Mouse (Mus musculus) heart, postnatal 0 days (tissue): Measurements from ENCODE around the gene Ddx1. TPM values are rescaled to one million over a fixed set of nuclear protein-coding genes. Genes with fewer than 3 reads are reported as not detected.
A peak's percentile ranks its signal among the peaks of the same experiment; 100 is the strongest.

ENCODE experiments used
- ATAC-seq: fragments of 200-750 bp; cut with Nextera tagmentation; 2 replicates; pipeline ENCODE4 v1.8.0; 2017; ENCODE audit warnings: low read depth, moderate number of reproducible peaks, moderate library complexity; ENCODE audit not compliant: insufficient read depth
- DNase-seq: peaks from one replicate; pipeline ENCODE4 v3.0.0-alpha.2; 2016; ENCODE audit warnings: low spot score
- H3K27ac ChIP-seq: fragments of 300-500 bp; sonication (generic); 2 replicates; pipeline ENCODE4 v1.5.1; 2014; ENCODE audit warnings: low read depth, mild to moderate bottlenecking
- H3K27me3 ChIP-seq: fragments of 300-500 bp; sonication (generic); 2 replicates; pipeline ENCODE4 v1.6.1; 2014; ENCODE audit warnings: low read length, mixed read lengths; ENCODE audit not compliant: control insufficient read depth, insufficient read depth
- H3K36me3 ChIP-seq: fragments of 300-500 bp; sonication (generic); replicated peaks from 2 replicates; pipeline ENCODE4 v1.6.1; 2014; ENCODE audit warnings: low read length, mixed read lengths; ENCODE audit not compliant: control insufficient read depth, insufficient read depth
- H3K4me1 ChIP-seq: fragments of 300-500 bp; sonication (generic); 2 replicates; pipeline ENCODE4 v1.6.1; 2014; ENCODE audit warnings: antibody characterized with exemption; ENCODE audit not compliant: control insufficient read depth, insufficient read depth
- H3K4me2 ChIP-seq: fragments of 300-500 bp; sonication (generic); 2 replicates; pipeline ENCODE4 v1.6.1; 2014; ENCODE audit warnings: low read depth, mild to moderate bottlenecking, low read length, moderate library complexity
- H3K4me3 ChIP-seq: fragments of 300-500 bp; sonication (generic); 2 replicates; pipeline ENCODE4 v1.5.1; 2014; ENCODE audit warnings: low read depth, low read length
- H3K9ac ChIP-seq: fragments of 300-500 bp; sonication (generic); replicated peaks from 2 replicates; pipeline ENCODE4 v1.6.1; 2014; ENCODE audit warnings: low read depth, low read length, mixed read lengths
- H3K9me3 ChIP-seq: fragments of 300-500 bp; sonication (generic); replicated peaks from 2 replicates; pipeline ENCODE4 v1.6.1; 2016; ENCODE audit warnings: low read length; ENCODE audit not compliant: control insufficient read depth
- CTCF ChIP-seq: IDR thresholded peaks from 2 replicates; pipeline ENCODE4 v1.5.1; 2016; ENCODE audit warnings: antibody characterized with exemption, control low read depth, low read depth
- EP300 ChIP-seq: IDR thresholded peaks from 2 replicates; pipeline ENCODE4 v1.6.1; 2016; ENCODE audit warnings: antibody characterized with exemption, low read depth
- WGBS: fragments of 180-500 bp; shearing (Covaris S2); extraction: QIAGEN DNeasy Blood & Tissue Kit; methylation state at CpG from one replicate; pipeline ENCODE4 v1.1.7; 2014; 5-methylcytosine and 5-hydroxymethylcytosine counted together
- polyA plus RNA-seq: library from polyadenylated mRNA; unstranded; fragments of >200 nt; fragmentation: Nextera tagmentation; extraction: Ambion mirVana; gene quantifications from 2 replicates; pipeline ENCODE4 v1.2.1, GENCODE M21; 2015
- total RNA-seq: library from RNA; depleted of rRNA; stranded (reverse); fragments of >200 nt; gene quantifications from 2 replicates; pipeline ENCODE4 v1.2.3, GENCODE M21; 2014; ENCODE audit warnings: low replicate concordance; rRNA removed

Gene Ddx1
- 23.8 and 33.7 TPM in 2 replicates for total RNA-seq
- polyA plus RNA-seq = 62.6 TPM in 2 replicates

DNA sequence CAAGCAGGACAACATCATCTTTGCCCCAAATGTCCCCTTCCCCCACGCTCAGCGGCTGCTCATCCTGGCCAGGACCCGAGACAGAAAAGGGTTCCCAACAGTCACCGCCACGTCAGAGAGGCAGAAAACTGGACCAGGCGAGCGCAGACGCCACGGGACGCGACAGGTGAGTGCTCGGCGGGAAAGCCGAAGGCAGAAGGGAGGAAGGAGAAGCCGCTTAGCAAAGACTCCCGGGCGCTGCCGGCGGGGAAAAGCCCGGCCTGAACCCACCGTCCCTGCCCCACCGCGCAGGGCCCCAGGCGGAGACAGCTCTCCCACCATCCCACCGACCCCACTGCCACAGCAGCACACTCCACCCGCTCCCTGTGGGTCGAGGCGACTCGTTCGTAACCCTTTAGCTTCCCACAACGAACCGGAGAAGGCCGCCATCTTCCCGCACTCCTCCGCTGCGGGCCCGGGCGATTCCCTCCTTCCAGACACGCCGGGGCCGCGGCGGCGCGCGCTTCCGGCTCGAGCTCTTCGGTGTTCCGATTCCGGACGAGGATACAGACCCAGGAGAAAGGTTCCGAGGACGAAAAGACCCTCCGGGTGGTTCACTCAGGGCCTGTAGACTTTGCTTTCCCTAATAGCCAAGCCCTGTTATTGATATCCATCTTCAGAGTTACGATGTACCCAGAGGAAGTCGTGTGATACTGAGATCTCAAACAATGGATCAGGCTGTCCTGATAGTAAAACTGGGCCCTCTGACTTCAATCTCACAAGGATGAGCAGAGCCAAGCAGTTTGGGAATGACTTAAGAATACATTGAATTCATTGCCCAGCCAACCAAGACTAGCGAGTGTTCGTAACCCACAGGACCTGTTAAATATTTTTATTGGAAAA is at the start of gene Ddx1:
Gene Ddx1, minus strand, starts transcription at position 523 of the 882 bp plus-strand sequence.
- Histone ChIP-seq H3K4me2 (peak within 1 kb of the TSS; percentile 65), H3K27me3 (no peaks in the 10 kb centered on the region), H3K4me3 (peak within 1 kb of the TSS; percentile 99), H3K9ac (peak within 1 kb of the TSS; percentile 89), H3K27ac (peak within 1 kb of the TSS; percentile 89), H3K36me3 (peaks cover 7% of the 10 kb centered on the region), H3K4me1 (peaks cover 6% of the 10 kb centered on the region; the same call in 1 of the 2 replicates), H3K9me3 (no peaks in the 10 kb centered on the region)
- ATAC-seq (peak; percentile 89), DNase-seq (peak; percentile 43)
- 3% methylated on average over 56 of the region's 59 CpGs for WGBS
- TF ChIP-seq EP300 (no peak), CTCF (no peak)

DNA sequence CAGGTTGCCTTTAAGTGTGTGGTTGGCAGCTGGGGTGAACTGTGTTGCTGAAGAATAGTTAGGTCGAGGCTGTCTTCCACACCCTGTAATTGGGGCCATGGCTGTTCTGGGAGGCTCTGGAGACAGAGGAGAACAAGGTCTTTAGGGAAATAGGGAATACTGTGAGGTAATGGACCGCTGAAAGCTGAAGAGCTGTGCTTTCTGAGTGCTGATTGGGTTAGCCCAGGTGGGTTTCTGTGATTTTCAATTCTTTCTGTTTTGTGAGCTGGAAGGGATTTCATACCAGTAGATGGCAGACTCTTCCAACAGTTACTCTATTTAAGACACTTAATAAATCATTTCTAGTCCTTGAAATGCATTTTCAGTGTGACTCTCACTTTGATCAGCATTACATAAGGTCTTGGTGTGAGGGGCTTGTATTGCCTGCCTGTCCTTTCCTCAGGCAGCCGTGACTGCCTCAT is 44.4 kb upstream of the Ddx1 start:
- Histone ChIP-seq H3K4me3 (no peak overlapping the region), H3K4me1 (no peaks in the 10 kb centered on the region), H3K9ac (no peak overlapping the region), H3K9me3 (no peaks in the 10 kb centered on the region), H3K36me3 (peaks cover 14% of the 10 kb centered on the region), H3K27me3 (no peaks in the 10 kb centered on the region), H3K27ac (no peak overlapping the region), H3K4me2 (no peak overlapping the region)
- DNase-seq (no peak), ATAC-seq (no peak)
- TF ChIP-seq EP300 = no peak
- peak; percentile 27; the same call in 1 of the 2 replicates for TF ChIP-seq CTCF
- WGBS = 75% methylated on average over 3 of the region's 3 CpGs

DNA sequence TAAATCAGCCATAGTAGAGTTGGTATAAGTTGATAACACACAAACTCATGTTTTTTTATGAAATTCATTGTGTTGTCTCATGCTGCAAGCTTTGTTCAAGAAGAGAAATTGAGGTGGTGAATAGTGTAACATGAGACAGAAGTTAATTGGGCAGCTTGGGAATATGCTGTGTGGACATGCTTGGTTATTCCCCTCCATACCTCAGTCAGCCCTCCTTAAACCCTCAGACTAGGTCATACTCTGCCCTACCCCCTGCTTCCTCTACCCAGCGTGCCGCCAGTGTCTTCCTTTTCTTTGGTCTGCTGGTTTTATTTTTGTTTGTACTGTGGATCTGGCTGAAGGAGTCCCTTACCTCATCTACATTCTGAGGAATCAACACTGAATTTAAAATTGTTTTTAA is 42.4 kb upstream of the Ddx1 start:
- no peak for DNase-seq
- WGBS = 86% methylated on average over 2 of the region's 2 CpGs
- H3K9me3 ChIP-seq = no peaks in the 10 kb centered on the region
- H3K27ac ChIP-seq = no peak overlapping the region
- no peak for TF ChIP-seq EP300
- TF ChIP-seq CTCF = no peak
- no peak for ATAC-seq
- H3K27me3 ChIP-seq = no peaks in the 10 kb centered on the region
- H3K4me1 ChIP-seq = no peaks in the 10 kb centered on the region
- no peak overlapping the region for H3K9ac ChIP-seq
- no peak overlapping the region for H3K4me2 ChIP-seq
- H3K36me3 ChIP-seq = peaks cover 14% of the 10 kb centered on the region
- no peak overlapping the region for H3K4me3 ChIP-seq

DNA sequence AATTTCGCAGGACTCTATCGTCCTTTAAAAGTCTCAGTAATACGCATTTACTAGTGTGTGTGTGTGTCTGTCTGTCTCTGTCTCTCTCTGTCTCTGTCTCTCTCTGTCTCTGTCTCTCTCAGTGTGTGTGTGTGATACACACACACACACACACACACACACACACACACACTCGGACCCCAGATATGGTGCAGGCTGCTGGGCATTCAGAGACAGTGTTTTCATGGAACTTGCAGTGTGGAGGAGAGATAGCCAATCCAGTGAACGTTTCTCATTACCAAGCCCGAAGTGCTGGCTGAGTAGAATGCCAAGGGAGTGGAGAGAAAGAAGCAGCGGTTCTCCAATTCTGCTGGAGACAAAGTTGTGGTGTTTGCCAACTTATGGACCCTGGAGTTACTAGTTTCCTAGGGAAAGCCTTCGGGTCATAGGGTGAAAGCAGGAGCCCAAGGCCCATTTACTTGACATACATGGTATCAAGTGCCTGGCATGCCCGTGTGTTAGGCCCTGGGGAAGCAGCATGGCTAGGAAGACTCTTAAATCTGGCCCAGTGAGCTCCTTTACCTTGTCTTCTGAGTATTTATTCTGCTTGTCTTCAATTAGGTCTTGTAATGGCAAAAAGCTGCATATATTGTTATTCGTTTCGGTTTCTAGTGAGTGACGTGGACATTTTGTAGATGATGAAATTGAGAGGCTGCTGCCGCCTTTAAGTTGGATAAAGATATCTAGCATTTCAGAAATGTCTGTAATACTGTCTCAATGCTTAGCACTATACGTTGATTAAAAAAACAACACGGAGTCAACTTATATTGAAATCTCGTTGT is 20.8 kb upstream of the Ddx1 start:
- no peak for DNase-seq

DNA sequence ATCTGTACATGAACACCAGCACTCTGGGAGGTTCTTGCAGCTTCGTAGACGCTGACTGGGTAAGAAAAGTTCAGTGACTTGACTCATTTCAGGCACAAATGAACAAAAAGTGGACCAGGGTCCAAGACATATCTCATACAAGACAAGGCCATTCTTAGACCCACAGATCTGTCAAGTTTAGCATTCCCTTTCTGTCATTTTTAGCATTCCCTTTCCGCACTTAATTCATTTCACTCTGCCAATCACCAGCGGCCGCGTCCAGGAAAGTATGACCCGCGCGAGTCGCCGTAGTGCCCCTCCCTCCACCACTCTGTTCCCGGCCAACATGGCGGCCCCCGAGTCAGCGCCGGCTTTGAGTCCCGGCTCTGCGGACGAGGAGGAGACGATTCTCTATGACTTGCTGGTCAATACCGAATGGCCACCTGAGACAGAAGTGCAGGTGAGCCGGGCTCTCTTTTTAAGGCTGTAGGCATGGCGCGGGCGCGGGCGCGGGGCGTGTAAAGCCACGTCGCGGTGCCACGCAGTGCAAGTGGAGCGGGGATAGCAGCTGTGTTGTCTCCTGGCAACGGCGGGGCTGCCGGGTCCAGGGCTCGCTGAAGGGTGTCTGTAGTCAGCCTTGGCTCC is 19.9 kb upstream of the Ddx1 start, which contains the start of gene Nbas:
Gene Nbas, plus strand, starts transcription at position 308 of the 624 bp plus-strand sequence.
- H3K9ac ChIP-seq = peak within 1 kb of the TSS; percentile 69
- TF ChIP-seq CTCF (no peak), EP300 (no peak)
- H3K36me3 ChIP-seq = peaks cover under 1% of the 10 kb centered on the region; the same call in 1 of the 2 replicates
- no peaks in the 10 kb centered on the region for H3K9me3 ChIP-seq
- 3% methylated on average over 38 of the region's 38 CpGs for WGBS
- H3K27me3 ChIP-seq = no peaks in the 10 kb centered on the region
- H3K4me1 ChIP-seq = 0 out of 2 replicates have a peak, but pooled peaks cover 8% of the 10 kb centered on the region
- DNase-seq (peak; percentile 65), ATAC-seq (peak; percentile 93)
- peak within 1 kb of the TSS; percentile 58 for H3K4me2 ChIP-seq
- H3K27ac ChIP-seq = no peak within 1 kb of the TSS
- H3K4me3 ChIP-seq = peak within 1 kb of the TSS; percentile 79

More for the DNA sequence above, 20.8 kb upstream of the Ddx1 start:
- TF ChIP-seq CTCF (no peak), EP300 (no peak)
- peak overlapping the region; percentile 79 for H3K4me3 ChIP-seq
- WGBS = 41% methylated on average over 16 of the region's 16 CpGs
- H3K36me3 ChIP-seq = peaks cover 9% of the 10 kb centered on the region
- H3K27me3 ChIP-seq = no peaks in the 10 kb centered on the region
- H3K4me1 ChIP-seq = 0 out of 2 replicates have a peak, but pooled peaks cover 8% of the 10 kb centered on the region
- H3K27ac ChIP-seq = no peak overlapping the region
- H3K9ac ChIP-seq = peak overlapping the region; percentile 69
- H3K9me3 ChIP-seq = no peaks in the 10 kb centered on the region
- ATAC-seq = peak; percentile 1; the same call in 1 of the 2 replicates
- H3K4me2 ChIP-seq = peak overlapping the region; percentile 58
